Mouse (Mus musculus) testis, postnatal 10 days (tissue): Measurements from ENCODE around the gene Bace1.
"Not testable (repeated sequence)": the region's sequence is repeated elsewhere in the genome, so short reads cannot be mapped to it uniquely, and the experiment has no call there.

Experiments
- DNase-seq: peaks from one replicate; pipeline ENCODE4 v3.0.0; 2021; ENCODE audit warnings: low spot score

Bace1 gene

GRCm38 (mm10) chr9:45838069-45838433 is 329 bp upstream of the Bace1 start:
- DNase-seq = no peak

- DNase-seq = peak; percentile 63
These were observed 980 bp downstream of the Bace1 start for GRCm38 (mm10) chr9:45839139-45839981.

- DNase-seq = no peak
These were observed 1.6 kb downstream of the Bace1 start for GRCm38 (mm10) chr9:45839982-45840300.

- no peak for DNase-seq
These were observed 2.0 kb downstream of the Bace1 start for GRCm38 (mm10) chr9:45840331-45840730.

GRCm38 (mm10) chr9:45841458-45841857 is 3.1 kb downstream of the Bace1 start:
- DNase-seq = no peak

GRCm38 (mm10) chr9:45843007-45843406 is 4.6 kb downstream of the Bace1 start:
- DNase-seq = no peak

GRCm38 (mm10) chr9:45843780-45844179 is 5.4 kb downstream of the Bace1 start:
- DNase-seq = no peak

- DNase-seq = no peak
These were observed 7.2 kb downstream of the Bace1 start for GRCm38 (mm10) chr9:45845541-45845940.

- DNase-seq = not testable (repeated sequence)
These were observed 7.8 kb downstream of the Bace1 start for GRCm38 (mm10) chr9:45846176-45846575.

GRCm38 (mm10) chr9:45846891-45847460 is 8.6 kb downstream of the Bace1 start:
- DNase-seq = no peak

GRCm38 (mm10) chr9:45849528-45850408 is 11.4 kb downstream of the Bace1 start:
- DNase-seq = peak; percentile 64

GRCm38 (mm10) chr9:45850528-45851155 is 12.3 kb downstream of the Bace1 start:
- peak; percentile 57 for DNase-seq

- DNase-seq = no peak
These were observed 12.9 kb downstream of the Bace1 start for GRCm38 (mm10) chr9:45851330-45851729.

GRCm38 (mm10) chr9:45851776-45852175 is 13.4 kb downstream of the Bace1 start:
- DNase-seq = no peak

- DNase-seq = no peak
These were observed 15.3 kb downstream of the Bace1 start for GRCm38 (mm10) chr9:45853695-45854094.

GRCm38 (mm10) chr9:45854136-45854535 is 15.8 kb downstream of the Bace1 start:
- no peak for DNase-seq

GRCm38 (mm10) chr9:45859364-45859763 is 21.0 kb downstream of the Bace1 start:
- no peak for DNase-seq

- DNase-seq = no peak
These were observed 23.4 kb downstream of the Bace1 start for GRCm38 (mm10) chr9:45861813-45862212.

GRCm38 (mm10) chr9:45869181-45869580 is 30.8 kb downstream of the Bace1 start:
- no peak for DNase-seq

- no peak for DNase-seq
These were observed 31.9 kb downstream of the Bace1 start for GRCm38 (mm10) chr9:45870265-45870664.

GRCm38 (mm10) chr9:45877928-45878327 is 39.5 kb downstream of the Bace1 start:
- DNase-seq = peak; percentile 74

GRCm38 (mm10) chr9:45893681-45894080 is 55.3 kb downstream of the Bace1 start:
- DNase-seq = no peak
